Mouse (Mus musculus): ENCODE measurements at regions not wholly inside any gene's neighbourhood (a gene's known extent, or its start where the extent isn't known, plus 50 kb on each side); places are given as distances from the start of the nearest gene placed in this dataset.

GRCm38 (mm10) chr8:49035970-49036700 is 192.4 kb upstream of the Tenm3 start:
- no peaks in the 10 kb centered on the region for H3K79me2 ChIP-seq (ENCODE audit: control insufficient read depth, insufficient read depth)
- no peaks in the 10 kb centered on the region for H3K36me3 ChIP-seq (ENCODE audit: control insufficient read depth, insufficient read depth)
- no peak overlapping the region for H3ac ChIP-seq (ENCODE audit: control insufficient read depth, insufficient read length)
- no peaks in the 10 kb centered on the region for H3K27me3 ChIP-seq (ENCODE audit: control insufficient read depth, insufficient read depth, insufficient read length)
- no peak for TF ChIP-seq REST (IDR thresholded peaks at IDR 0.05; ENCODE audit: insufficient read depth, insufficient read length)
- no peak for TF ChIP-seq TCF3 (IDR thresholded peaks at IDR 0.05; ENCODE audit: insufficient read length, low read depth)
- TF ChIP-seq USF1 (IDR thresholded peaks at IDR 0.05; ENCODE audit: low read depth): no peak
- TF ChIP-seq MAX (IDR thresholded peaks at IDR 0.05; ENCODE audit: low read depth): no peak
- TF ChIP-seq TCF12 (IDR thresholded peaks at IDR 0.05; ENCODE audit: insufficient read depth, poor library complexity, severe bottlenecking): no peak
- TF ChIP-seq POLR2A (IDR thresholded peaks at IDR 0.05; ENCODE audit: insufficient read length, low read depth): no peak
- no peak for TF ChIP-seq E2F4 (IDR thresholded peaks at IDR 0.05; ENCODE audit: insufficient read depth)
- no peak for TF ChIP-seq CEBPB (IDR thresholded peaks at IDR 0.05; ENCODE audit: insufficient read depth, poor library complexity, severe bottlenecking)
- no peak for TF ChIP-seq SRF (IDR thresholded peaks at IDR 0.05; ENCODE audit: control insufficient read depth, insufficient read length, low read depth)
- no peak for TF ChIP-seq MYOD1 (IDR thresholded peaks at IDR 0.05; ENCODE audit: control insufficient read depth in 1 of 3, insufficient read length in 2 of 3, low read depth in 2 of 3)
- no peak for TF ChIP-seq MYOG (IDR thresholded peaks at IDR 0.05; ENCODE audit: control insufficient read depth in 1 of 3, insufficient read depth in 1 of 3, insufficient read length in 2 of 3, low read depth in 2 of 3)
- TF ChIP-seq POLR2AphosphoS2 (IDR thresholded peaks at IDR 0.05; ENCODE audit: insufficient read length, low read depth): no peak
- no peak overlapping the region for H3K4me2 ChIP-seq (ENCODE audit: low read depth)
- H3K4me3 ChIP-seq: no peak overlapping the region

- TF ChIP-seq USF1 (IDR thresholded peaks at IDR 0.05; ENCODE audit: low read depth) (no peak), MYOG (IDR thresholded peaks at IDR 0.05; ENCODE audit: control insufficient read depth in 1 of 3, insufficient read depth in 1 of 3, insufficient read length in 2 of 3, low read depth in 2 of 3) (no peak), MYOD1 (IDR thresholded peaks at IDR 0.05; ENCODE audit: control insufficient read depth in 1 of 3, insufficient read length in 2 of 3, low read depth in 2 of 3) (no peak), SRF (IDR thresholded peaks at IDR 0.05; ENCODE audit: control insufficient read depth, insufficient read length, low read depth) (no peak), POLR2AphosphoS2 (IDR thresholded peaks at IDR 0.05; ENCODE audit: insufficient read length, low read depth) (no peak), MAX (IDR thresholded peaks at IDR 0.05; ENCODE audit: low read depth) (no peak), TCF12 (IDR thresholded peaks at IDR 0.05; ENCODE audit: insufficient read depth, poor library complexity, severe bottlenecking) (no peak), POLR2A (IDR thresholded peaks at IDR 0.05; ENCODE audit: insufficient read length, low read depth) (no peak), TCF3 (IDR thresholded peaks at IDR 0.05; ENCODE audit: insufficient read length, low read depth) (no peak), REST (IDR thresholded peaks at IDR 0.05; ENCODE audit: insufficient read depth, insufficient read length) (no peak)
- H3K79me2 ChIP-seq (ENCODE audit: control insufficient read depth, insufficient read depth): no peaks in the 10 kb centered on the region
- no peak overlapping the region for H3K4me3 ChIP-seq
- H3ac ChIP-seq (ENCODE audit: control insufficient read depth, insufficient read length): no peak overlapping the region
- no peaks in the 10 kb centered on the region for H3K36me3 ChIP-seq (ENCODE audit: control insufficient read depth, insufficient read depth)
- H3K4me2 ChIP-seq (ENCODE audit: low read depth): no peak overlapping the region
- no peaks in the 10 kb centered on the region for H3K27me3 ChIP-seq (ENCODE audit: control insufficient read depth, insufficient read depth, insufficient read length)
These were observed 191.8 kb upstream of the Tenm3 start for GRCm38 (mm10) chr8:49035519-49035918.

GRCm38 (mm10) chr8:49030255-49030654 is 186.5 kb upstream of the Tenm3 start:
- H3K79me2 ChIP-seq (ENCODE audit: control insufficient read depth, insufficient read depth): no peaks in the 10 kb centered on the region

DNA sequence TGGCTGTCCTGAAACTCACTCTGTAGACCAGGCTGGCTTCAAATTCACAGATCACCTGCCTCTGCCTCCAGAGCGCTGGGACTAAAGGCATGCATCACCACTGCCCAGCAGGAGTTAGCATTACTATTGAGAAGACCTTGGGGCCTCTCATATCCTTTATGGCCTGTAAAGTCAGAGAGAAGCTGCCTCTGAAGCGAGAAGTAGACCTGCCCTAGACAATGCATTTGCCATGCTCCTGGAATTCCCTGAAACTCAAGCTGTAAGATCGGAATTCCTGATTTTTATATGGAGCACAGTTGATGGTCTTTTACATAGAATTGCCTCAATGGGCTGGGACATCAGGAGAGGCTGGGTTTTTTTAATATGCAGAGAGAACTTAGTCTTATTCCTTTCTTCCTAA is 174.0 kb upstream of the Tenm3 start:
- no peaks in the 10 kb centered on the region for H3K27me3 ChIP-seq (ENCODE audit: control insufficient read depth, insufficient read depth, insufficient read length)
- TF ChIP-seq MYOD1 (IDR thresholded peaks at IDR 0.05; ENCODE audit: control insufficient read depth in 1 of 3, insufficient read length in 2 of 3, low read depth in 2 of 3) (no peak), REST (IDR thresholded peaks at IDR 0.05; ENCODE audit: insufficient read depth, insufficient read length) (no peak), SRF (IDR thresholded peaks at IDR 0.05; ENCODE audit: control insufficient read depth, insufficient read length, low read depth) (no peak), E2F4 (IDR thresholded peaks at IDR 0.05; ENCODE audit: insufficient read depth) (no peak), TCF12 (IDR thresholded peaks at IDR 0.05; ENCODE audit: insufficient read depth, poor library complexity, severe bottlenecking) (no peak), MYOG (IDR thresholded peaks at IDR 0.05; ENCODE audit: control insufficient read depth in 1 of 3, insufficient read depth in 1 of 3, insufficient read length in 2 of 3, low read depth in 2 of 3) (no peak), TCF3 (IDR thresholded peaks at IDR 0.05; ENCODE audit: insufficient read length, low read depth) (no peak), POLR2AphosphoS2 (IDR thresholded peaks at IDR 0.05; ENCODE audit: insufficient read length, low read depth) (no peak), POLR2A (IDR thresholded peaks at IDR 0.05; ENCODE audit: insufficient read length, low read depth) (no peak), CEBPB (IDR thresholded peaks at IDR 0.05; ENCODE audit: insufficient read depth, poor library complexity, severe bottlenecking) (no peak), MAX (IDR thresholded peaks at IDR 0.05; ENCODE audit: low read depth) (no peak), USF1 (IDR thresholded peaks at IDR 0.05; ENCODE audit: low read depth) (no peak)
- H3ac ChIP-seq (ENCODE audit: control insufficient read depth, insufficient read length): no peak overlapping the region
- no peaks in the 10 kb centered on the region for H3K79me2 ChIP-seq (ENCODE audit: control insufficient read depth, insufficient read depth)
- H3K36me3 ChIP-seq (ENCODE audit: control insufficient read depth, insufficient read depth): no peaks in the 10 kb centered on the region
- H3K4me2 ChIP-seq (ENCODE audit: low read depth): no peak overlapping the region
- H3K4me3 ChIP-seq: no peak overlapping the region

More at GRCm38 (mm10) chr8:49030255-49030654, 186.5 kb upstream of the Tenm3 start:
- TF ChIP-seq MYOD1 (IDR thresholded peaks at IDR 0.05; ENCODE audit: control insufficient read depth in 1 of 3, insufficient read length in 2 of 3, low read depth in 2 of 3): no peak
- no peak for TF ChIP-seq SRF (IDR thresholded peaks at IDR 0.05; ENCODE audit: control insufficient read depth, insufficient read length, low read depth)
- no peak overlapping the region for H3K4me2 ChIP-seq (ENCODE audit: low read depth)
- H3ac ChIP-seq (ENCODE audit: control insufficient read depth, insufficient read length): no peak overlapping the region
- H3K27me3 ChIP-seq (ENCODE audit: control insufficient read depth, insufficient read depth, insufficient read length): no peaks in the 10 kb centered on the region
- H3K36me3 ChIP-seq (ENCODE audit: control insufficient read depth, insufficient read depth): no peaks in the 10 kb centered on the region
- no peak overlapping the region for H3K4me3 ChIP-seq

GRCm38 (mm10) chr8:49015701-49016100 is 171.9 kb upstream of the Tenm3 start:
- TF ChIP-seq E2F4 (IDR thresholded peaks at IDR 0.05; ENCODE audit: insufficient read depth) (no peak), TCF3 (IDR thresholded peaks at IDR 0.05; ENCODE audit: insufficient read length, low read depth) (no peak), SRF (IDR thresholded peaks at IDR 0.05; ENCODE audit: control insufficient read depth, insufficient read length, low read depth) (no peak), REST (IDR thresholded peaks at IDR 0.05; ENCODE audit: insufficient read depth, insufficient read length) (no peak), POLR2AphosphoS2 (IDR thresholded peaks at IDR 0.05; ENCODE audit: insufficient read length, low read depth) (no peak), CEBPB (IDR thresholded peaks at IDR 0.05; ENCODE audit: insufficient read depth, poor library complexity, severe bottlenecking) (no peak), TCF12 (IDR thresholded peaks at IDR 0.05; ENCODE audit: insufficient read depth, poor library complexity, severe bottlenecking) (no peak), USF1 (IDR thresholded peaks at IDR 0.05; ENCODE audit: low read depth) (no peak), MYOD1 (IDR thresholded peaks at IDR 0.05; ENCODE audit: control insufficient read depth in 1 of 3, insufficient read length in 2 of 3, low read depth in 2 of 3) (no peak), MYOG (IDR thresholded peaks at IDR 0.05; ENCODE audit: control insufficient read depth in 1 of 3, insufficient read depth in 1 of 3, insufficient read length in 2 of 3, low read depth in 2 of 3) (no peak)

More at GRCm38 (mm10) chr8:49015701-49016100, 171.9 kb upstream of the Tenm3 start:
- H3K27me3 ChIP-seq (ENCODE audit: control insufficient read depth, insufficient read depth, insufficient read length): no peaks in the 10 kb centered on the region
- no peaks in the 10 kb centered on the region for H3K36me3 ChIP-seq (ENCODE audit: control insufficient read depth, insufficient read depth)
- no peak overlapping the region for H3K4me3 ChIP-seq
- H3K4me2 ChIP-seq (ENCODE audit: low read depth): no peak overlapping the region
- no peak overlapping the region for H3ac ChIP-seq (ENCODE audit: control insufficient read depth, insufficient read length)
- H3K79me2 ChIP-seq (ENCODE audit: control insufficient read depth, insufficient read depth): no peaks in the 10 kb centered on the region

Measured in myocyte (in vitro differentiated cells).